Comparison of ENCODE assay signal across 8 mouse cellular contexts in genomic region chr17:53478066-53478857, GRCm38 (mm10). TPM values are rescaled to one million over a fixed set of nuclear protein-coding genes. Genes with fewer than 3 reads are reported as not detected.
A peak's percentile ranks its signal among the peaks of the same experiment; 100 is the strongest.
DNase-seq lines count a peak whose midpoint lies in the region; ATAC-seq and TF ChIP-seq lines count a peak whose summit lies in the region.

No protein-coding gene starts in this region.

- no peak for TF ChIP-seq CTCF in embryonic fibroblast, embryonic 13.5 days (IDR thresholded peaks at IDR 0.05; ENCODE audit: borderline replicate concordance, insufficient read depth, low read length)

- H3K27ac ChIP-seq in embryonic fibroblast, embryonic 13.5 days (ENCODE audit: insufficient read depth, low read length): peak overlapping the region; percentile 97
- peak overlapping the region; percentile 97 for H3K27ac ChIP-seq in limb, embryonic 13.5 days
- peak overlapping the region; percentile 98 for H3K27ac ChIP-seq in neural tube, embryonic 13.5 days (replicated peaks)

- H3K4me3 ChIP-seq in embryonic fibroblast, embryonic 13.5 days (ENCODE audit: insufficient read depth, low read length): peak overlapping the region; percentile 60
- H3K4me3 ChIP-seq in limb, embryonic 13.5 days: peak overlapping the region; percentile 94
- peak overlapping the region; percentile 89 for H3K4me3 ChIP-seq in neural tube, embryonic 13.5 days

- peak overlapping the region; percentile 74 for H3K4me2 ChIP-seq in limb, embryonic 13.5 days (replicated peaks)
- H3K4me2 ChIP-seq in neural tube, embryonic 13.5 days: peak overlapping the region; percentile 65

- peak; percentile 2 for DNase-seq in retina, postnatal 1 day
- no peak for DNase-seq in retina, embryonic 14.5 days (ENCODE audit: low spot score)
- no peak for DNase-seq in left cerebral cortex, adult 11 months (ENCODE audit: low spot score)
- no peak for DNase-seq in frontal cortex, adult 2 months (ENCODE audit: extremely low spot score in 1 of 2, low spot score in 1 of 2)
- DNase-seq in thymus, postnatal 4 days: no peak

- no peak; the same call in 1 of the 2 replicates for ATAC-seq in limb, embryonic 13.5 days (ENCODE audit: low FRiP score, low read depth)
- ATAC-seq in neural tube, embryonic 13.5 days (ENCODE audit: low read depth): no peak

- TF ChIP-seq POLR2A in embryonic fibroblast, embryonic 13.5 days (IDR thresholded peaks at IDR 0.05; ENCODE audit: low read depth, low read length): peak; percentile 31; the same call in 1 of the 2 replicates

- no peaks in the 10 kb centered on the region for H3K27me3 ChIP-seq in limb, embryonic 13.5 days
- no peaks in the 10 kb centered on the region for H3K27me3 ChIP-seq in neural tube, embryonic 13.5 days

- no peaks in the 10 kb centered on the region for H3K36me3 ChIP-seq in limb, embryonic 13.5 days
- no peaks in the 10 kb centered on the region for H3K36me3 ChIP-seq in neural tube, embryonic 13.5 days

- 4% methylated on average over 15 of the region's 15 CpGs for WGBS in limb, embryonic 13.5 days
- WGBS in neural tube, embryonic 13.5 days: 9% methylated on average over 15 of the region's 15 CpGs

- peak overlapping the region; percentile 78 for H3K9ac ChIP-seq in limb, embryonic 13.5 days
- peak overlapping the region; percentile 87 for H3K9ac ChIP-seq in neural tube, embryonic 13.5 days

- peaks cover 4% of the 10 kb centered on the region for H3K4me1 ChIP-seq in embryonic fibroblast, embryonic 13.5 days (ENCODE audit: control insufficient read depth, insufficient read depth, low read length)
- peaks cover 23% of the 10 kb centered on the region for H3K4me1 ChIP-seq in limb, embryonic 13.5 days
- H3K4me1 ChIP-seq in neural tube, embryonic 13.5 days (replicated peaks): peaks cover 31% of the 10 kb centered on the region

- no peaks in the 10 kb centered on the region for H3K9me3 ChIP-seq in limb, embryonic 13.5 days
- no peaks in the 10 kb centered on the region for H3K9me3 ChIP-seq in neural tube, embryonic 13.5 days

RNA-seq across cellular contexts. Expression of gene Rab5a, which starts 0.8 kb away (rescaled TPM):
- 68.7 and 72.6 TPM in 2 replicates for polyA plus RNA-seq in embryonic fibroblast, embryonic 13.5 days (2011; ENCODE audit: insufficient read length, low read depth, missing spikeins)
- polyA plus RNA-seq in limb, embryonic 13.5 days (2015; fragmentation: Nextera tagmentation; extraction: Ambion mirVana): 74.4 and 77.9 TPM in 2 replicates
- 107 and 127 TPM in 2 replicates for polyA plus RNA-seq in neural tube, embryonic 13.5 days (2015; fragmentation: Nextera tagmentation; extraction: Ambion mirVana)
- polyA plus RNA-seq in frontal cortex, adult 2 months (2012; rRNA removed): 89.2 and 98.1 TPM in 2 replicates

RNA-seq across cellular contexts. Expression of gene Efhb, which starts 15.1 kb away (rescaled TPM):
- 0.23 and 0.32 TPM in 2 replicates for polyA plus RNA-seq in embryonic fibroblast, embryonic 13.5 days (2011; ENCODE audit: insufficient read length, low read depth, missing spikeins)
- polyA plus RNA-seq in limb, embryonic 13.5 days (2015; fragmentation: Nextera tagmentation; extraction: Ambion mirVana): 0.33 and 0.45 TPM in 2 replicates
- 0.29 and 0.37 TPM in 2 replicates for polyA plus RNA-seq in neural tube, embryonic 13.5 days (2015; fragmentation: Nextera tagmentation; extraction: Ambion mirVana)
- 0.32 TPM in 2 replicates for polyA plus RNA-seq in frontal cortex, adult 2 months (2012; rRNA removed)
